Mouse (Mus musculus): Measurements from ENCODE around the gene Zfp292.

DNA sequence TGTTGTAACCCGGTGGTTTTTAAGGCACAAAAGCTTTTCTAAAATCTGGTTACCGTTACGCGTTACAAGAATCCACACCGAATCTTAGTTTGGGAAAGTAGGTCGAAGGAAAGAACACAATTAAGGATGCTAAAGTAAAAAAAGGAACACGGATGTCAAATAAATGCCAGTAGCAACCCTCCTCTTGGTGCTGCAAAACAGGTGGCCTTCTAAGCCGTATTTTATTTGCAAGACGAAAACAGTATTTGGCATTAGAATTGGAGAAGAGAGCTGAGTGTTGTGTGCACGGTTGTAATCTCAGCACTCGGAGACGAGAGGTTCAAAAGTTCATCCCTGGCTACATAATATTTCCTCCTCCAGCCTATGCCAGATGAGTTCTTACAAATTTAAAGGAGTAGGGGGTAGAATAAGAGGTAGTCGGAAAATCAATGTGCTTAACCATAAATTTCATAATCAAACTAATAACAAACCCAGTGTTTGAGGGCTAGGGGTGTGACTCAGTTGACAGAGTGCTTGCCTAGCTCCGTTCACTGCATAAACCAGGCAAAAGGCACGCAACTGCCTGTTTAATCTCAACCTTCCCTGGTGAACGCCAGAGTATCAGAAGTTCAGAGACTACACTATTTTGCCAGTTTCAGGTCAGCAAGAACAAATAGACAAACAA, 738 bp upstream of the Zfp292 start:
- TF ChIP-seq CTCF (IDR thresholded peaks at IDR 0.05; ENCODE audit: low read depth, low read length) (no peak), POLR2A (IDR thresholded peaks at IDR 0.05; ENCODE audit: extremely low read depth, insufficient read depth, low read length) (no peak)
